Mouse (Mus musculus) liver, postnatal 0 days (tissue): ENCODE data around the gene Fam243. TPM values are rescaled to one million over a fixed set of nuclear protein-coding genes. Genes with fewer than 3 reads are reported as not detected.

ENCODE experiments used
- ATAC-seq: fragments of 200-750 bp; cut with Nextera tagmentation; 2 replicates; pipeline ENCODE4 v1.8.0; 2017; ENCODE audit warnings: mild to moderate bottlenecking, moderate library complexity
- DNase-seq: peaks from one replicate; pipeline ENCODE4 v3.0.0-alpha.2; 2016
- H3K27ac ChIP-seq: fragments of 300-500 bp; sonication (generic); 2 replicates; pipeline ENCODE4 v1.5.1; 2014; ENCODE audit warnings: antibody characterized with exemption, moderate library complexity, mild to moderate bottlenecking, low read depth
- H3K27me3 ChIP-seq: fragments of 300-500 bp; sonication (generic); 2 replicates; pipeline ENCODE4 v1.6.1; 2014; ENCODE audit warnings: low read length, control low read depth, mixed read lengths; ENCODE audit not compliant: insufficient read depth
- H3K36me3 ChIP-seq: fragments of 300-500 bp; sonication (generic); replicated peaks from 2 replicates; pipeline ENCODE4 v1.6.1; 2014; ENCODE audit warnings: mild to moderate bottlenecking, control low read depth, low read length, moderate library complexity, mixed read lengths; ENCODE audit not compliant: insufficient read depth
- H3K4me1 ChIP-seq: fragments of 300-500 bp; sonication (generic); 2 replicates; pipeline ENCODE4 v1.6.1; 2014; ENCODE audit warnings: antibody characterized with exemption, mild to moderate bottlenecking, control low read depth; ENCODE audit not compliant: insufficient read depth
- H3K4me2 ChIP-seq: fragments of 300-500 bp; sonication (generic); 2 replicates; pipeline ENCODE4 v1.6.1; 2014; ENCODE audit warnings: low read depth, mild to moderate bottlenecking, low read length, moderate library complexity, mixed read lengths
- H3K4me3 ChIP-seq: fragments of 300-500 bp; sonication (generic); 2 replicates; pipeline ENCODE4 v1.5.1; 2014; ENCODE audit warnings: low read depth, low read length
- H3K9ac ChIP-seq: fragments of 300-500 bp; sonication (generic); replicated peaks from 2 replicates; pipeline ENCODE4 v1.6.1; 2014; ENCODE audit warnings: mild to moderate bottlenecking, moderate library complexity
- H3K9me3 ChIP-seq: fragments of 300-500 bp; sonication (generic); 2 replicates; pipeline ENCODE4 v1.6.1; 2016; ENCODE audit warnings: mild to moderate bottlenecking, control low read depth, low read length, mixed read lengths
- CTCF ChIP-seq: sonication (generic); IDR thresholded peaks from 2 replicates; pipeline ENCODE4 v1.5.1; 2016; ENCODE audit warnings: antibody characterized with exemption, low read depth
- EP300 ChIP-seq: IDR thresholded peaks from 2 replicates; pipeline ENCODE4 v1.6.1; 2016; ENCODE audit warnings: antibody characterized with exemption, low read depth, mild to moderate bottlenecking
- whole genome bisulfite sequencing: fragments of 180-500 bp; shearing (Covaris S2); extraction: QIAGEN DNeasy Blood & Tissue Kit; methylation state at CpG from one replicate; pipeline ENCODE4 v1.1.7; 2014; ENCODE audit not compliant: insufficient replicate concordance; 5-methylcytosine and 5-hydroxymethylcytosine counted together
- polyA plus RNA-seq: library from polyadenylated mRNA; unstranded; fragments of >200 nt; fragmentation: Nextera tagmentation; extraction: Ambion mirVana; gene quantifications from 2 replicates; pipeline ENCODE4 v1.2.1, GENCODE M21; 2015

The Fam243 gene
- polyA plus RNA-seq: not detected in 2 replicates

DNA sequence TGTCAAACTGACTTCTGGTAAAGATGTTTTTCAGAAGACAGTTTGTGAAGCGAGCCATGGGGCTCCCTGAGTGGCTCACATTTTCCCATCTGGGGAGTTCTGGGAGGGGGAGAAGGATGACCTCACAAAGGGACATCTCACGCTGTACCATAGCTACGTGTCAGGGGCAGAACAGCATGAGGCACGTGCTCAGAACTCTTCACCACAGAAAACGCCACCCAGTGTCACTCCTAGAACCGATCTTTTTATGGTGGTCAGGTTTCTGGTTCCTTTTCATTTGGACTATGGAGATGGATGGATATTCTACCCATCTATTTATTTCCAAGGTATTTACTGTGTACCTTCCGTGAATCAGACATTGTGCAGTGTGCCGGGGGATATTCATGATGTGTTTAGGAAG lies at the start of gene Fam243:
Gene Fam243 (minus strand): TSS at position 101 of the 400 bp plus-strand sequence.
- WGBS: 84% methylated on average over 8 of the region's 8 CpGs

DNA sequence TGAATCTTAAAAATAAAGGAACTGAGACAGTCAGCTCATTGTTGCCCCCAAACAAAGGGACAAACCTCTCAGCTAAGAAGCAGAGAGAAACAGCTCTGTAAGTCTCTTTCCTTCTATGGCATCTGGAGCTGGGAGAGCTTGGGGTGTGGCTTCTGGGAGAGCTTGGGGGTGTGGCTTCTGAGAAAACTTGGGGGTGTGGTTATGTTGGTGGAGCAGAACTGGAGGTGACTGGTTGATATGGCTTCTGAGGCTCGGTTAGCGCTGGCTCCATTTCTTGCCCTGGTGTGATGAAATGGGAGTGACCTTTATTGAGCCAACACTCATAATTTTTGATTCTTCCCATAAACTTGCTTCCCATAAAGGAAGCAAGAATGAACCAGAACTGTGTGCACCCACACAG lies 48.0 kb upstream of the Fam243 start:
- WGBS: 38% methylated on average over 2 of the region's 2 CpGs

More for the DNA sequence above, at the start of gene Fam243:
- Histone ChIP-seq H3K9me3 (no peaks in the 10 kb centered on the region), H3K27me3 (no peaks in the 10 kb centered on the region), H3K4me3 (no peak within 1 kb of the TSS), H3K9ac (no peak within 1 kb of the TSS), H3K27ac (no peak within 1 kb of the TSS), H3K4me1 (no peaks in the 10 kb centered on the region), H3K36me3 (no peaks in the 10 kb centered on the region), H3K4me2 (no peak within 1 kb of the TSS)
- TF ChIP-seq EP300: no peak
- TF ChIP-seq CTCF: no peak
- DNase-seq (no peak), ATAC-seq (no peak)

DNA sequence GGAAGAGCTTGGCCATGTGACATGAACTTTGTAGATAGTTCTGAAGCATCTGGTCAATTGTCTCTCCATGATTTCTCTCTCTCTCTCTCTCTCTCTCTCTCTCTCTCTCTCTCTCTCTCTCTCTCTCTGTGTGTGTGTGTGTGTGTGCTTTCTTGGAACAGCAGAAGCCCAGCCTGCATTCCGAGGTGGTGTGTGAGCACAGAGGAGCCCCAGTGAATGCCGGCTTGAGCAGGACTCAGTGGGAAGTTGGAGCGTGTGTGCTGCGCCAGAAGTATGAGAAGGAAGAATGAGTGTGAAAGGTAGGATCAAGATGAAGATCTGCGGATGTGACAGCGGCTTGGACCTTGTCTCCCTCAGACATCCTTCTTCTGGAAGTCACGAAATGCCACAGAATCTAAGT lies 44.2 kb upstream of the Fam243 start:
- Histone ChIP-seq H3K9ac (no peak overlapping the region), H3K27ac (no peak overlapping the region), H3K4me1 (no peaks in the 10 kb centered on the region), H3K9me3 (no peaks in the 10 kb centered on the region), H3K27me3 (no peaks in the 10 kb centered on the region), H3K4me2 (no peak overlapping the region), H3K36me3 (no peaks in the 10 kb centered on the region), H3K4me3 (no peak overlapping the region)
- no peak for ATAC-seq
- 70% methylated on average over 7 of the region's 7 CpGs for WGBS
- DNase-seq: no peak
- TF ChIP-seq CTCF (no peak), EP300 (no peak)

More for the DNA sequence above, 48.0 kb upstream of the Fam243 start:
- H3K9me3 ChIP-seq: no peaks in the 10 kb centered on the region
- no peaks in the 10 kb centered on the region for H3K27me3 ChIP-seq
- H3K4me2 ChIP-seq: no peak overlapping the region
- peak; percentile 77 for ATAC-seq
- H3K4me3 ChIP-seq: no peak overlapping the region
- H3K4me1 ChIP-seq: no peaks in the 10 kb centered on the region
- no peak overlapping the region for H3K9ac ChIP-seq
- peak; percentile 49 for DNase-seq
- no peaks in the 10 kb centered on the region for H3K36me3 ChIP-seq
- TF ChIP-seq CTCF (no peak), EP300 (no peak)
- H3K27ac ChIP-seq: no peak overlapping the region

DNA sequence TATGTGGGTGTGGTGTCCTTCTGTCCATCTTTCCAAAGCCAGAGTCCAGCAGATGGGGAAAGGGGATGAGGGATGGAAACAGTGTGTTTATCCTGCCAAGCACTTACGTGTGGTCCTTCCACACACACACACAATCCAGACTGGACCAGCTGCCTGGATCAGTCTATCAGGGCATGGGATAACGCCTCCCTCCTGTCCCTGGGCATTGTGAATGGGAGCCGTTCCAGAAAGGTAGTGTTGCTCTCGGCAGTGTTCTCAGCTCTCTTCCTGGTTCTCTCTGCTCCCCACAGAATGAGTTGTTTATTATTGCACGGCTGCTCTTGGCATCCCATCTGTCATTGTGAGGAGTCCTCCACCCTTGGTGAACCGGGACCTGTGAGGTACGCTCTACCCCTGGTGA lies 39.5 kb upstream of the Fam243 start:
- H3K4me3 ChIP-seq: no peak overlapping the region
- no peak for ATAC-seq
- H3K27me3 ChIP-seq: no peaks in the 10 kb centered on the region; the same call in 1 of the 2 replicates
- WGBS: 78% methylated on average over 7 of the region's 7 CpGs
- H3K9me3 ChIP-seq: no peaks in the 10 kb centered on the region
- DNase-seq: no peak
- H3K4me2 ChIP-seq: no peak overlapping the region
- H3K4me1 ChIP-seq: no peaks in the 10 kb centered on the region
- H3K27ac ChIP-seq: no peak overlapping the region
- H3K36me3 ChIP-seq: no peaks in the 10 kb centered on the region
- no peak overlapping the region for H3K9ac ChIP-seq
- no peak for TF ChIP-seq CTCF
- no peak for TF ChIP-seq EP300

DNA sequence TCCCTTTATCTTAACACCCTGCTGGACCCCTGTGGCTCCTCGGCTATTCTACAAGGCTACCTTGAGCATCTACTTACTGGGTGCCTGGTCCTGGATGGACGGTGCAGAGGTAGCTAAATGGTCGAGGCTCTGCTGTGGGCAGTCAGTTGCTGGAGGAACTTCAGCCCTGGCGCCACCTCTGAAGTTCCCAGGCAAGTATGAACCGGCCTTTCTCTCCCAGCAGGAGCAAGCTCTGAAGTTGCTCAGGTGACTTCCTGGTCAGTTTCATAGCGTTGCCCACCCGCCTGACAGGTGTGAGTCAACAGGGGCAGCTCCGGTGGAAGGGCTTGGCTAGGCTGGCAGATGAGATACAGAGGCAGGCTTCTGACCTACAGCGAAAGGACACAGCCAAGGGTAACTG lies 38.0 kb upstream of the Fam243 start, which contains the start of gene Kcne1:
Gene Kcne1 (minus strand): TSS at position 240 of the 400 bp plus-strand sequence.
- Histone ChIP-seq H3K9ac (no peak within 1 kb of the TSS), H3K9me3 (no peaks in the 10 kb centered on the region), H3K27ac (no peak within 1 kb of the TSS), H3K27me3 (no peaks in the 10 kb centered on the region; the same call in 1 of the 2 replicates), H3K4me3 (no peak within 1 kb of the TSS), H3K36me3 (no peaks in the 10 kb centered on the region), H3K4me1 (no peaks in the 10 kb centered on the region), H3K4me2 (no peak within 1 kb of the TSS)
- DNase-seq: no peak
- WGBS: 55% methylated on average over 9 of the region's 9 CpGs
- TF ChIP-seq EP300 (no peak), CTCF (no peak)
- no peak for ATAC-seq

DNA sequence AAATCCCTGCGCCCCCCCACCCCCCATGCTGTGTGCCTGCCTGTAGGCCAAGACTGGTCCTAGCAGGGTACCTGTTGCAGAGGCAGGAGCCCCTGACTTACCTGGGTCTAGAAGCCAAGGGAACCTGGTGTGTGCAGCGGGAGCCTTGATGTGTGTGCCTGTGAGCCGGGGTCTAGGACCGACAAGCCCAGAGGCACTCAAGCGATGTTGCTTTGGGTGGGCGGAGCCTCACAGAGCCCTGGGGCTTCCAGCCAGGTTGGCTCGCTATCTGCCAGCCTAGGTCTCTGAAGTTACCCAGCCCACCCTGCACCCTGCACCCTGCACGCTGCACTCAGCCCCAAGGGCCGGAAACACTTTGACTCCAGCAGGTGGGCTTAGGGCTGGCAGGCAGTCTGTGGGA lies 37.5 kb upstream of the Fam243 start:
- H3K9ac ChIP-seq: no peak overlapping the region
- no peaks in the 10 kb centered on the region for H3K36me3 ChIP-seq
- no peak overlapping the region for H3K27ac ChIP-seq
- no peak for ATAC-seq
- 33% methylated on average over 9 of the region's 9 CpGs for WGBS
- no peaks in the 10 kb centered on the region; the same call in 1 of the 2 replicates for H3K27me3 ChIP-seq
- no peak for DNase-seq
- no peak overlapping the region for H3K4me3 ChIP-seq
- no peaks in the 10 kb centered on the region for H3K4me1 ChIP-seq
- TF ChIP-seq CTCF (no peak), EP300 (no peak)
- H3K9me3 ChIP-seq: no peaks in the 10 kb centered on the region
- no peak overlapping the region for H3K4me2 ChIP-seq

DNA sequence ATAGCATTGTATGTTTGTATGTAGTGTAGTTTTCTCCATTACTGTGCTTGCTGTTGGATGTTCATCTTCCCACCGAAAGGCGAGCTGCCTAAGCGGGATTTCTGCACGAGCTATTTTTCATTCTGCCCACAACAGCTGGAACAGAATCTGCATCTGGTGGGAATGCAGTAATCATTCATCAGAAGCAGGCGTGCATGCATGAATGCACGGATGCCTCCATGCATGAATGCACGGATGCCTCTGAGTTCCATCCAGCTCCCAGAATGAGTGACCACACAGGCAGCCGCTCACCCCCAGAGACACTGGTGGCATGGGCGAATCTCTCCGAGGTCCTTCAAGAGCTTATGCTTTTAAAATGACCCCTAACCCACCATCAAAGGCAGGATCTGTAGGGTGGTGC lies 36.3 kb upstream of the Fam243 start:
- WGBS: 75% methylated on average over 10 of the region's 10 CpGs
- Histone ChIP-seq H3K4me3 (no peak overlapping the region), H3K36me3 (no peaks in the 10 kb centered on the region), H3K27ac (no peak overlapping the region), H3K4me1 (no peaks in the 10 kb centered on the region), H3K27me3 (no peaks in the 10 kb centered on the region; the same call in 1 of the 2 replicates), H3K4me2 (no peak overlapping the region), H3K9ac (no peak overlapping the region), H3K9me3 (no peaks in the 10 kb centered on the region)
- TF ChIP-seq EP300 (no peak), CTCF (no peak)
- DNase-seq (no peak), ATAC-seq (no peak)
